20 mouse cellular contexts compared by ENCODE assay signal in genomic region chrX:12392145-12392825, GRCm38 (mm10).
DNase-seq lines count a peak whose midpoint lies in the region; ATAC-seq and TF ChIP-seq lines count a peak whose summit lies in the region.
"Had no signal": no experiment of that assay in that cellular context is flagged by ENCODE, and none has a peak within 500 bp of the region (broad histone marks: within the 10 kb centered on the region; RNA-seq: fewer than 3 reads in every experiment).

No protein-coding gene starts in this region.

- no peaks in the 10 kb centered on the region for H3K36me3 ChIP-seq in forebrain, embryonic 12.5 days (replicated peaks)
- H3K36me3 ChIP-seq in forebrain, embryonic 11.5 days (ENCODE audit: control insufficient read depth, insufficient read depth, low read length): no peaks in the 10 kb centered on the region
- H3K36me3 ChIP-seq in forebrain, postnatal 0 days (ENCODE audit: insufficient read depth): no peaks in the 10 kb centered on the region
- no peaks in the 10 kb centered on the region for H3K36me3 ChIP-seq in midbrain, embryonic 13.5 days
- no peaks in the 10 kb centered on the region for H3K36me3 ChIP-seq in liver, postnatal 0 days (replicated peaks; ENCODE audit: insufficient read depth, low read length)
- H3K36me3 ChIP-seq in kidney, adult 2 months (ENCODE audit: control insufficient read depth, insufficient read depth, low read length): no peaks in the 10 kb centered on the region
- H3K36me3 ChIP-seq: heart, embryonic 12.5 days; intestine, embryonic 15.5 days; kidney, embryonic 15.5 days; limb, embryonic 12.5 days; liver, embryonic 13.5 days; neural tube, embryonic 15.5 days had no signal

- 68% methylated on average over 7 of the region's 7 CpGs for WGBS in forebrain, embryonic 12.5 days
- 76% methylated on average over 7 of the region's 7 CpGs for whole genome bisulfite sequencing in forebrain, embryonic 11.5 days
- 50% methylated on average over 7 of the region's 7 CpGs for WGBS in forebrain, postnatal 0 days
- 63% methylated on average over 7 of the region's 7 CpGs for WGBS in midbrain, embryonic 13.5 days
- 72% methylated on average over 7 of the region's 7 CpGs for WGBS in liver, postnatal 0 days (ENCODE audit: insufficient replicate concordance)
- WGBS in kidney, adult 2 months: 74% methylated on average over 7 of the region's 7 CpGs

- no peaks in the 10 kb centered on the region for H3K9me3 ChIP-seq in forebrain, embryonic 12.5 days
- H3K9me3 ChIP-seq in forebrain, embryonic 11.5 days (ENCODE audit: control insufficient read depth, low read length): no peaks in the 10 kb centered on the region
- H3K9me3 ChIP-seq in forebrain, postnatal 0 days (ENCODE audit: low read length): no peaks in the 10 kb centered on the region
- no peaks in the 10 kb centered on the region for H3K9me3 ChIP-seq in midbrain, embryonic 13.5 days
- H3K9me3 ChIP-seq in liver, postnatal 0 days (ENCODE audit: low read length): no peaks in the 10 kb centered on the region
- H3K9me3 ChIP-seq: intestine, embryonic 15.5 days; kidney, embryonic 15.5 days; limb, embryonic 12.5 days; liver, embryonic 13.5 days; neural tube, embryonic 15.5 days had no signal

- no peaks in the 10 kb centered on the region for H3K27me3 ChIP-seq in forebrain, embryonic 12.5 days
- H3K27me3 ChIP-seq in forebrain, embryonic 11.5 days (ENCODE audit: control insufficient read depth, insufficient read depth, low read length): no peaks in the 10 kb centered on the region; the same call in 1 of the 2 replicates
- no peaks in the 10 kb centered on the region for H3K27me3 ChIP-seq in forebrain, postnatal 0 days (ENCODE audit: insufficient read depth, low read length)
- no peaks in the 10 kb centered on the region for H3K27me3 ChIP-seq in midbrain, embryonic 13.5 days
- H3K27me3 ChIP-seq in liver, postnatal 0 days (ENCODE audit: insufficient read depth, low read length): no peaks in the 10 kb centered on the region
- H3K27me3 ChIP-seq in kidney, adult 2 months (replicated peaks; ENCODE audit: control insufficient read depth, insufficient read depth, low read length): no peaks in the 10 kb centered on the region
- H3K27me3 ChIP-seq: heart, embryonic 12.5 days; intestine, embryonic 15.5 days; limb, embryonic 12.5 days; liver, embryonic 13.5 days; neural tube, embryonic 15.5 days had no signal

- H3K27ac ChIP-seq in forebrain, embryonic 12.5 days: no peak overlapping the region
- H3K27ac ChIP-seq in forebrain, embryonic 11.5 days (ENCODE audit: low read depth, low read length): no peak overlapping the region
- no peak overlapping the region for H3K27ac ChIP-seq in forebrain, postnatal 0 days (ENCODE audit: low read depth, low read length)
- H3K27ac ChIP-seq in midbrain, embryonic 13.5 days: peak overlapping the region; percentile 51
- no peak overlapping the region for H3K27ac ChIP-seq in liver, postnatal 0 days (ENCODE audit: low read depth)
- no peak overlapping the region for H3K27ac ChIP-seq in kidney, adult 2 months (ENCODE audit: insufficient read depth, low read depth, low read length)
- H3K27ac ChIP-seq: intestine, embryonic 15.5 days; kidney, embryonic 15.5 days; limb, embryonic 12.5 days; liver, embryonic 13.5 days; neural tube, embryonic 15.5 days had no signal

- no peak for TF ChIP-seq CTCF in brain, embryonic 14.5 days (IDR thresholded peaks at IDR 0.05; ENCODE audit: borderline replicate concordance, extremely low read depth, insufficient read depth, insufficient read length)
- no peak for TF ChIP-seq CTCF in forebrain, postnatal 0 days (IDR thresholded peaks at IDR 0.05; ENCODE audit: low read depth)
- no peak for TF ChIP-seq CTCF in liver, postnatal 0 days (IDR thresholded peaks at IDR 0.05; ENCODE audit: low read depth)
- TF ChIP-seq CTCF in kidney, adult 2 months (conservative IDR thresholded peaks at IDR 0.05; ENCODE audit: insufficient read depth, insufficient read length, low read depth, low read length): no peak

- H3K4me1 ChIP-seq in forebrain, embryonic 12.5 days: peaks cover 3% of the 10 kb centered on the region; the same call in 1 of the 2 replicates
- H3K4me1 ChIP-seq in forebrain, embryonic 11.5 days (replicated peaks; ENCODE audit: control insufficient read depth, insufficient read depth, low read length): no peaks in the 10 kb centered on the region
- no peaks in the 10 kb centered on the region for H3K4me1 ChIP-seq in forebrain, postnatal 0 days (ENCODE audit: insufficient read depth)
- H3K4me1 ChIP-seq in midbrain, embryonic 13.5 days (replicated peaks): peaks cover 9% of the 10 kb centered on the region; the same call in 1 of the 2 replicates
- no peaks in the 10 kb centered on the region for H3K4me1 ChIP-seq in liver, postnatal 0 days (ENCODE audit: insufficient read depth)
- H3K4me1 ChIP-seq in kidney, adult 2 months (ENCODE audit: control insufficient read depth, insufficient read depth, low read length): no peaks in the 10 kb centered on the region
- H3K4me1 ChIP-seq: heart, embryonic 12.5 days; intestine, embryonic 15.5 days; kidney, embryonic 15.5 days; limb, embryonic 12.5 days; liver, embryonic 13.5 days; neural tube, embryonic 15.5 days had no signal

- DNase-seq in forebrain, embryonic 11.5 days (ENCODE audit: low spot score): no peak
- peak; percentile 76 for DNase-seq in brain, embryonic 14.5 days (ENCODE audit: low read depth)
- peak; percentile 52 for DNase-seq in forebrain, postnatal 0 days
- no peak for DNase-seq in liver, postnatal 0 days
- no peak for DNase-seq in adrenal gland, postnatal 25 days
- no peak for DNase-seq in kidney, adult 2 months
- DNase-seq: adrenal gland, postnatal 14 days; cerebellum, adult 9-10 months; gastrocnemius, postnatal 36 days; liver, embryonic 13.5 days; thymus, adult 18-20 months had no signal

- TF ChIP-seq EP300 in liver, postnatal 0 days (IDR thresholded peaks at IDR 0.05; ENCODE audit: low read depth): no peak

- no peak overlapping the region for H3K4me3 ChIP-seq in forebrain, embryonic 12.5 days (replicated peaks)
- no peak overlapping the region for H3K4me3 ChIP-seq in forebrain, embryonic 11.5 days (ENCODE audit: low read depth, low read length)
- no peak overlapping the region for H3K4me3 ChIP-seq in forebrain, postnatal 0 days (ENCODE audit: low read depth, low read length)
- no peak overlapping the region for H3K4me3 ChIP-seq in midbrain, embryonic 13.5 days (replicated peaks)
- no peak overlapping the region for H3K4me3 ChIP-seq in liver, postnatal 0 days (ENCODE audit: low read depth, low read length)
- no peak overlapping the region for H3K4me3 ChIP-seq in kidney, adult 2 months (ENCODE audit: insufficient read depth, low read depth, low read length)
- H3K4me3 ChIP-seq: erythroblast, embryonic 14.5 days; heart, embryonic 12.5 days; intestine, embryonic 15.5 days; kidney, embryonic 15.5 days; limb, embryonic 12.5 days; liver, embryonic 13.5 days; neural tube, embryonic 15.5 days had no signal

- no peak overlapping the region for H3K9ac ChIP-seq in forebrain, embryonic 12.5 days
- H3K9ac ChIP-seq in forebrain, embryonic 11.5 days (ENCODE audit: low read length): no peak overlapping the region
- no peak overlapping the region for H3K9ac ChIP-seq in forebrain, postnatal 0 days
- H3K9ac ChIP-seq in midbrain, embryonic 13.5 days (replicated peaks): no peak overlapping the region
- H3K9ac ChIP-seq in liver, postnatal 0 days (replicated peaks): no peak overlapping the region
- H3K9ac ChIP-seq: heart, embryonic 12.5 days; intestine, embryonic 15.5 days; kidney, embryonic 15.5 days; limb, embryonic 12.5 days; liver, embryonic 13.5 days; neural tube, embryonic 15.5 days had no signal

- no peak overlapping the region for H3K4me2 ChIP-seq in forebrain, embryonic 12.5 days
- no peak overlapping the region for H3K4me2 ChIP-seq in forebrain, embryonic 11.5 days (ENCODE audit: low read depth, low read length, severe bottlenecking)
- no peak overlapping the region for H3K4me2 ChIP-seq in forebrain, postnatal 0 days (ENCODE audit: low read depth)
- no peak overlapping the region for H3K4me2 ChIP-seq in midbrain, embryonic 13.5 days (replicated peaks)
- H3K4me2 ChIP-seq in liver, postnatal 0 days (ENCODE audit: low read depth, low read length): no peak overlapping the region
- H3K4me2 ChIP-seq: heart, embryonic 12.5 days; intestine, embryonic 15.5 days; kidney, embryonic 15.5 days; limb, embryonic 12.5 days; liver, embryonic 13.5 days; neural tube, embryonic 15.5 days had no signal

- peak; percentile 75; the same call in 1 of the 2 replicates for ATAC-seq in forebrain, embryonic 12.5 days (ENCODE audit: low FRiP score)
- no peak for ATAC-seq in forebrain, embryonic 11.5 days (replicated peaks; ENCODE audit: low FRiP score)
- peak; percentile 87 for ATAC-seq in forebrain, postnatal 0 days
- ATAC-seq in midbrain, embryonic 13.5 days: peak; percentile 68
- no peak for ATAC-seq in liver, postnatal 0 days
- ATAC-seq: intestine, embryonic 15.5 days; lung, postnatal 0 days had no signal

- no peak for TF ChIP-seq POLR2A in brain, embryonic 14.5 days (IDR thresholded peaks at IDR 0.05; ENCODE audit: borderline replicate concordance, extremely low read depth, insufficient read depth, insufficient read length, poor library complexity, severe bottlenecking)
- no peak for TF ChIP-seq POLR2A in kidney, adult 2 months (IDR thresholded peaks at IDR 0.05; ENCODE audit: low read depth, low read length)

Comparison
In these comparisons a context has a peak if more than half of its experiments do, and no peak if none do; other contexts are left out.
1. ATAC-seq: peak in forebrain, embryonic 12.5 days (single experiment), forebrain, postnatal 0 days (single experiment) and midbrain, embryonic 13.5 days (single experiment); none in forebrain, embryonic 11.5 days (single experiment) and liver, postnatal 0 days (single experiment).
2. DNase-seq: peak in brain, embryonic 14.5 days (single experiment) and forebrain, postnatal 0 days (single experiment); none in forebrain, embryonic 11.5 days (single experiment), liver, postnatal 0 days (single experiment), adrenal gland, postnatal 25 days (single experiment) and kidney, adult 2 months (single experiment).